Mouse (Mus musculus) spleen, adult 12 weeks (tissue): ENCODE results near the gene Nr1d1.

Experiments used
- DNase-seq: peaks from one replicate; pipeline ENCODE4 v3.0.0; 2022; ENCODE audit warnings: low spot score

The Nr1d1 gene

GRCm38 (mm10) chr11:98751221-98751782 is 23.8 kb downstream of the Nr1d1 start:
- no peak for DNase-seq

GRCm38 (mm10) chr11:98750351-98751201 is 24.6 kb downstream of the Nr1d1 start:
- no peak for DNase-seq

- DNase-seq: no peak
These were observed 25.4 kb downstream of the Nr1d1 start for GRCm38 (mm10) chr11:98749716-98750115.

- DNase-seq: no peak
These were observed 26.4 kb downstream of the Nr1d1 start for GRCm38 (mm10) chr11:98748506-98749416.

- no peak for DNase-seq
These were observed 27.2 kb downstream of the Nr1d1 start for GRCm38 (mm10) chr11:98747804-98748505.

GRCm38 (mm10) chr11:98746855-98747693 is 28.1 kb downstream of the Nr1d1 start:
- no peak for DNase-seq

GRCm38 (mm10) chr11:98745932-98746853 is 28.9 kb downstream of the Nr1d1 start:
- DNase-seq: no peak

- DNase-seq: no peak
These were observed 30.6 kb downstream of the Nr1d1 start for GRCm38 (mm10) chr11:98744456-98745019.

GRCm38 (mm10) chr11:98743655-98744345 is 31.3 kb downstream of the Nr1d1 start:
- DNase-seq: no peak

- DNase-seq: no peak
These were observed 32.5 kb downstream of the Nr1d1 start for GRCm38 (mm10) chr11:98742397-98743291.

- peak; percentile 63 for DNase-seq
These were observed 33.3 kb downstream of the Nr1d1 start for GRCm38 (mm10) chr11:98741622-98742396.

GRCm38 (mm10) chr11:98741051-98741620 is 34.0 kb downstream of the Nr1d1 start:
- no peak for DNase-seq

GRCm38 (mm10) chr11:98740393-98741050 is 34.6 kb downstream of the Nr1d1 start, which contains the start of gene Thra:
Gene Thra, plus strand, starts transcription at chr11:98740638.
- DNase-seq: peak; percentile 36

GRCm38 (mm10) chr11:98740026-98740392 is 35.1 kb downstream of the Nr1d1 start:
- no peak for DNase-seq

GRCm38 (mm10) chr11:98738925-98739324 is 36.2 kb downstream of the Nr1d1 start:
- DNase-seq: no peak

GRCm38 (mm10) chr11:98738428-98738911 is 36.7 kb downstream of the Nr1d1 start:
- DNase-seq: no peak
